In genomic region chr5:149637306-149637705, GRCm38 (mm10) we compare ENCODE assay signal across 8 mouse cellular contexts. TPM values are rescaled to one million over a fixed set of nuclear protein-coding genes. Genes with fewer than 3 reads are reported as not detected.
A peak's percentile ranks its signal among the peaks of the same experiment; 100 is the strongest.
DNase-seq lines count a peak whose midpoint lies in the region; ATAC-seq and TF ChIP-seq lines count a peak whose summit lies in the region.

No protein-coding gene starts in this region.

- WGBS in forebrain, embryonic 15.5 days = 42% methylated on average over 8 of the region's 8 CpGs
- 58% methylated on average over 8 of the region's 8 CpGs for WGBS in liver, embryonic 14.5 days (ENCODE audit: insufficient replicate concordance)

- no peaks in the 10 kb centered on the region for H3K9me3 ChIP-seq in forebrain, embryonic 15.5 days
- no peaks in the 10 kb centered on the region for H3K9me3 ChIP-seq in liver, embryonic 14.5 days (ENCODE audit: control insufficient read depth, low read length)

- peak overlapping the region; percentile 48; the same call in 1 of the 2 replicates for H3K9ac ChIP-seq in forebrain, embryonic 15.5 days (replicated peaks)
- H3K9ac ChIP-seq in liver, embryonic 14.5 days (replicated peaks) = peak overlapping the region; percentile 66

- peaks cover 22% of the 10 kb centered on the region for H3K4me1 ChIP-seq in forebrain, embryonic 15.5 days
- peaks cover 11 to 21% of the 10 kb centered on the region in 2 experiments for H3K4me1 ChIP-seq in liver, embryonic 14.5 days (replicated peaks; ENCODE audit: control insufficient read depth in 2 of 2, insufficient read depth in 2 of 2, low read length in 1 of 2)

- peak overlapping the region; percentile 63 for H3K4me3 ChIP-seq in forebrain, embryonic 15.5 days
- peak overlapping the region in 1 of 2 experiments; percentile 79; a peak in 2 of 4 replicates for H3K4me3 ChIP-seq in liver, embryonic 14.5 days (ENCODE audit: insufficient read depth in 1 of 2, low read depth in 2 of 2, low read length in 2 of 2)

- H3K27me3 ChIP-seq in forebrain, embryonic 15.5 days = no peaks in the 10 kb centered on the region
- no peaks in the 10 kb centered on the region for H3K27me3 ChIP-seq in liver, embryonic 14.5 days (ENCODE audit: control insufficient read depth, insufficient read depth, low read length)

- no peak for ATAC-seq in forebrain, embryonic 15.5 days (replicated peaks)
- ATAC-seq in liver, embryonic 14.5 days (ENCODE audit: insufficient read depth) = no peak

- H3K4me2 ChIP-seq in forebrain, embryonic 15.5 days (replicated peaks) = peak overlapping the region; percentile 78
- peak overlapping the region; percentile 77 for H3K4me2 ChIP-seq in liver, embryonic 14.5 days (ENCODE audit: low read depth)

- peak overlapping the region; percentile 87 for H3K27ac ChIP-seq in forebrain, embryonic 15.5 days (replicated peaks)
- H3K27ac ChIP-seq in liver, embryonic 14.5 days = no peak overlapping the region

- TF ChIP-seq EP300 in liver, embryonic 14.5 days (IDR thresholded peaks at IDR 0.05; ENCODE audit: low read depth) = no peak

- peak; percentile 41 for DNase-seq in cerebellum, adult 9-10 months
- no peak for DNase-seq in cerebellum, adult 11-12 months
- peak; percentile 27 for DNase-seq in 3T3-L1 (ENCODE audit: low read depth, low spot score)
- DNase-seq in liver, embryonic 14.5 days (ENCODE audit: low read depth in 3 of 3, low spot score in 3 of 3) = no peak
- DNase-seq in adrenal gland, postnatal 14 days = no peak
- no peak for DNase-seq in frontal cortex, postnatal 10 days (ENCODE audit: low spot score in 2 of 2)
- no peak for DNase-seq in urinary bladder, adult 2 months (ENCODE audit: low spot score)

- TF ChIP-seq CTCF in liver, embryonic 14.5 days (IDR thresholded peaks at IDR 0.05; ENCODE audit: low read depth) = no peak

- H3K36me3 ChIP-seq in forebrain, embryonic 15.5 days = 0 out of 2 replicates have a peak, but pooled peaks cover 4% of the 10 kb centered on the region
- peaks cover 4% of the 10 kb centered on the region for H3K36me3 ChIP-seq in liver, embryonic 14.5 days (replicated peaks; ENCODE audit: control insufficient read depth, insufficient read depth, low read depth)

RNA-seq across cellular contexts. Expression of gene Hsph1, which starts 1.1 kb away (rescaled TPM):
- 108 and 112 TPM in 2 replicates for polyA plus RNA-seq in forebrain, embryonic 15.5 days (2015; fragmentation: Nextera tagmentation; extraction: Ambion mirVana)
- 12.6 and 33.5 TPM in 2 replicates for polyA plus RNA-seq in liver, embryonic 14.5 days (2012; rRNA removed)
- 23.5 and 28.1 TPM in 2 replicates for polyA plus RNA-seq in liver, embryonic 14.5 days (2014; fragmentation: Nextera tagmentation; extraction: Ambion mirVana)
- 62.0 and 113 TPM in 2 replicates for total RNA-seq in adrenal gland, postnatal 14 days (2021)
- 42.5 and 48.5 TPM in 2 replicates for polyA plus RNA-seq in urinary bladder, adult 2 months (2012; rRNA removed)

RNA-seq across cellular contexts. Expression of gene B3glct, which starts 40.7 kb away (rescaled TPM):
- 12.8 and 13.2 TPM in 2 replicates for polyA plus RNA-seq in forebrain, embryonic 15.5 days (2015; fragmentation: Nextera tagmentation; extraction: Ambion mirVana)
- polyA plus RNA-seq in liver, embryonic 14.5 days (2012; rRNA removed) = 2.3 and 2.9 TPM in 2 replicates
- 4.1 and 5.0 TPM in 2 replicates for polyA plus RNA-seq in liver, embryonic 14.5 days (2014; fragmentation: Nextera tagmentation; extraction: Ambion mirVana)
- 20.5 and 22.9 TPM in 2 replicates for total RNA-seq in adrenal gland, postnatal 14 days (2021)
- polyA plus RNA-seq in urinary bladder, adult 2 months (2012; rRNA removed) = 8.9 and 9.3 TPM in 2 replicates

Comparison
In these comparisons a context has a peak if more than half of its experiments do, and no peak if none do; other contexts are left out.
1. DNase-seq: peak in cerebellum, adult 9-10 months (single experiment) and 3T3-L1 (single experiment); none in cerebellum, adult 11-12 months (single experiment), liver, embryonic 14.5 days (0 of 3), adrenal gland, postnatal 14 days (single experiment), frontal cortex, postnatal 10 days (0 of 2) and urinary bladder, adult 2 months (single experiment).